Mouse (Mus musculus) embryonic stem cell, embryonic (primary cell): ENCODE data around the gene Guca2b.

ENCODE experiments used
- CTCF ChIA-PET, 4 experiments: fragments of 300-600 bp in 2 of 4; fragments of 350-600 bp in 2 of 4; sonication (Branson Sonifier 250); formaldehyde crosslinking; loops; one replicate each; lab custom pipeline; 2022; ENCODE audit warnings: inconsistent platforms in 2 of 4; lab: Charles Lee
- POLR2A ChIA-PET, 4 experiments: fragments of 300-600 bp in 2 of 4; fragments of 350-600 bp in 2 of 4; sonication (Branson Sonifier 250); formaldehyde crosslinking; loops; one replicate each; lab custom pipeline; 2022; ENCODE audit warnings: antibody characterized with exemption in 4 of 4, inconsistent platforms in 1 of 4; lab: Charles Lee

The Guca2b gene

GRCm38 (mm10) chr4:119666116-119666515 lies 7.4 kb upstream of the Guca2b start:
- ChIA-PET CTCF (interaction anchor here in 2 of 4 experiments (0.6 to 1.9 kb wide), 4 partner anchors 9 to 406 kb away, joined by 4 to 8 read pairs (median 4); no protein-coding TSS in a partner anchor), POLR2A (interaction anchor here in 2 of 4 experiments (0.9 to 1.6 kb wide), 4 partner anchors 10 to 54 kb away, joined by 3 to 7 read pairs (median 4); no protein-coding TSS in a partner anchor)

GRCm38 (mm10) chr4:119665166-119665565 lies 6.4 kb upstream of the Guca2b start:
- CTCF ChIA-PET: interaction anchor here in 2 of 4 experiments (0.6 to 1.9 kb wide), 4 partner anchors 10 to 1069 kb away, joined by 3 to 8 read pairs (median 4); no protein-coding TSS in a partner anchor
- POLR2A ChIA-PET: interaction anchor here in 2 of 4 experiments (1.2 to 1.6 kb wide), 4 partner anchors 33 to 54 kb away, joined by 3 to 7 read pairs (median 4); no protein-coding TSS in a partner anchor

GRCm38 (mm10) chr4:119663409-119664095 lies 4.8 kb upstream of the Guca2b start:
- POLR2A ChIA-PET: interaction anchor here in 3 of 4 experiments (0.5 to 0.8 kb wide), 4 partner anchors 31 to 649 kb away, joined by 3 to 5 read pairs (median 3); no protein-coding TSS in a partner anchor
- CTCF ChIA-PET: interaction anchor here in 1 of 4 experiments (0.6 kb wide), 1 partner anchor 441 kb away, joined by 11 read pairs; no protein-coding TSS in a partner anchor

- CTCF ChIA-PET: interaction anchor here in 1 of 4 experiments (0.6 kb wide), 1 partner anchor 441 kb away, joined by 11 read pairs; no protein-coding TSS in a partner anchor
- POLR2A ChIA-PET: interaction anchor here in 2 of 4 experiments (0.6 to 0.8 kb wide), 3 partner anchors 31 to 650 kb away, joined by 3 read pairs; no protein-coding TSS in a partner anchor
Measured at GRCm38 (mm10) chr4:119662976-119663375, 4.2 kb upstream of the Guca2b start.

- ChIA-PET CTCF (interaction anchor here in 2 of 4 experiments (0.6 kb wide), 2 partner anchors 10 to 31 kb away, joined by 3 to 5 read pairs; no protein-coding TSS in a partner anchor), POLR2A (interaction anchor here in 1 of 4 experiments (0.6 kb wide), 1 partner anchor 123 kb away, joined by 3 read pairs; the partner anchor contains the start of gene Frg2f1)
Measured at GRCm38 (mm10) chr4:119662151-119662550, 3.4 kb upstream of the Guca2b start.

- ChIA-PET CTCF (no interaction called here), POLR2A (interaction anchor here in 1 of 4 experiments (1.3 kb wide), 1 partner anchor 29 kb away, joined by 4 read pairs; no protein-coding TSS in a partner anchor)
Measured at GRCm38 (mm10) chr4:119660007-119660406, 1.3 kb upstream of the Guca2b start.

GRCm38 (mm10) chr4:119658246-119658645 lies 508 bp downstream of the Guca2b start:
- POLR2A ChIA-PET: interaction anchor here in 3 of 4 experiments (0.6 to 1.3 kb wide), 4 partner anchors 15 to 25 kb away, joined by 3 to 11 read pairs (median 3); no protein-coding TSS in a partner anchor
- CTCF ChIA-PET: no interaction called here

GRCm38 (mm10) chr4:119657011-119657410 lies 1.7 kb downstream of the Guca2b start:
- ChIA-PET CTCF (interaction anchor here in 1 of 4 experiments (1.0 kb wide), 1 partner anchor 11 kb away, joined by 4 read pairs; no protein-coding TSS in a partner anchor), POLR2A (interaction anchor here in 2 of 4 experiments (1.1 to 1.5 kb wide), 5 partner anchors 15 to 29 kb away, joined by 3 to 4 read pairs (median 3); no protein-coding TSS in a partner anchor)

- POLR2A ChIA-PET: interaction anchor here in 3 of 4 experiments (0.6 to 2.8 kb wide), 7 partner anchors 10 to 19 kb away, joined by 3 to 35 read pairs (median 5); partner anchors contain the start of gene Guca2b (in 1 of the 3)
- CTCF ChIA-PET: interaction anchor here in 2 of 4 experiments (0.6 to 1.9 kb wide), 4 partner anchors 10 to 15 kb away, joined by 3 to 8 read pairs (median 4); no protein-coding TSS in a partner anchor
Measured at GRCm38 (mm10) chr4:119642666-119643065, 16.1 kb downstream of the Guca2b start.

- ChIA-PET POLR2A (interaction anchor here in 1 of 4 experiments (1.6 kb wide), 1 partner anchor 12 kb away, joined by 5 read pairs; no protein-coding TSS in a partner anchor), CTCF (interaction anchor here in 1 of 4 experiments (0.6 kb wide), 1 partner anchor 491 kb away, joined by 10 read pairs; no protein-coding TSS in a partner anchor)
Measured at GRCm38 (mm10) chr4:119638656-119639055, 20.1 kb downstream of the Guca2b start.

GRCm38 (mm10) chr4:119637946-119638345 lies 20.8 kb downstream of the Guca2b start:
- CTCF ChIA-PET: no interaction called here
- POLR2A ChIA-PET: interaction anchor here in 2 of 4 experiments (0.7 to 1.6 kb wide), 2 partner anchors 12 to 798 kb away, joined by 3 to 5 read pairs; no protein-coding TSS in a partner anchor

- CTCF ChIA-PET: no interaction called here
Measured at GRCm38 (mm10) chr4:119637176-119637845, 21.4 kb downstream of the Guca2b start, which contains the start of gene Guca2a. Gene Guca2a, plus strand, starts transcription at chr4:119637704.

GRCm38 (mm10) chr4:119636731-119637130 lies 22.0 kb downstream of the Guca2b start:
- CTCF ChIA-PET: no interaction called here
- POLR2A ChIA-PET: no interaction called here

More at GRCm38 (mm10) chr4:119637176-119637845, 21.4 kb downstream of the Guca2b start, which contains the start of gene Guca2a:
- POLR2A ChIA-PET: interaction anchor here in 2 of 4 experiments (0.7 to 1.6 kb wide), 2 partner anchors 11 to 799 kb away, joined by 3 to 5 read pairs; no protein-coding TSS in a partner anchor

GRCm38 (mm10) chr4:119635686-119636085 lies 23.1 kb downstream of the Guca2b start:
- ChIA-PET POLR2A (interaction anchor here in 3 of 4 experiments (0.7 to 1.5 kb wide), 4 partner anchors 10 to 57 kb away, joined by 3 to 6 read pairs (median 3); no protein-coding TSS in a partner anchor), CTCF (interaction anchor here in 1 of 4 experiments (0.5 kb wide), 1 partner anchor 55 kb away, joined by 3 read pairs; no protein-coding TSS in a partner anchor)

- POLR2A ChIA-PET: interaction anchor here (0.6 to 4.9 kb wide), 10 partner anchors 7 to 1497 kb away, joined by 3 to 35 read pairs (median 4); no protein-coding TSS in a partner anchor
- CTCF ChIA-PET: interaction anchor here in 3 of 4 experiments (0.5 to 0.8 kb wide), 5 partner anchors 56 to 1547 kb away, joined by 3 to 14 read pairs (median 3); no protein-coding TSS in a partner anchor
Measured at GRCm38 (mm10) chr4:119634908-119635660, 23.7 kb downstream of the Guca2b start.

- ChIA-PET CTCF (interaction anchor here in 1 of 4 experiments (1.9 kb wide), 1 partner anchor 9 kb away, joined by 5 read pairs; no protein-coding TSS in a partner anchor), POLR2A (interaction anchor here in 3 of 4 experiments (0.6 to 4.9 kb wide), 13 partner anchors 9 to 174 kb away, joined by 3 to 35 read pairs (median 3); partner anchors contain the start of gene Frg2f1 (in 1 of the 3))
Measured at GRCm38 (mm10) chr4:119633948-119634347, 24.8 kb downstream of the Guca2b start.
